Mouse (Mus musculus): Measurements from ENCODE around the gene Ucp3.
A peak's percentile ranks its signal among the peaks of the same experiment; 100 is the strongest.

Gene Ucp3

DNA sequence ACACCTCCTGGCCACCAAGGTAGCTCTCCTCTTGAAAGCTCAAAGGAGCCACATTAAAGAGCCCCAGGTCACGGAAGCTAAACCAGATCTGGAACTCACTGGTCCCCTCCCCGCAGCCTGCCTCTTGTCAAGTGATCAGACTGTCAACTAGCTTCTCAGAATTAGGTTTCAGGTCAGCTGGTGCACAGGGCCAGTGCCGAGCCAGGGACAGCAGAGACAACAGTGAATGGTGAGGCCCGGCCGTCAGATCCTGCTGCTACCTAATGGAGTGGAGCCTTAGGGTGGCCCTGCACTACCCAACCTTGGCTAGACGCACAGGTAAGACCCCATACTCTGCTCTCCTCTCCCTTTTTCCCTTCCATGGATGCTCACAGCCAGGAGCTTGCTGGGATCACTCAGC is at the start of gene Ucp3:
Ucp3 (plus strand) TSS at position 214 of the 400 bp plus-strand sequence.
- DNase-seq = no peak

DNA sequence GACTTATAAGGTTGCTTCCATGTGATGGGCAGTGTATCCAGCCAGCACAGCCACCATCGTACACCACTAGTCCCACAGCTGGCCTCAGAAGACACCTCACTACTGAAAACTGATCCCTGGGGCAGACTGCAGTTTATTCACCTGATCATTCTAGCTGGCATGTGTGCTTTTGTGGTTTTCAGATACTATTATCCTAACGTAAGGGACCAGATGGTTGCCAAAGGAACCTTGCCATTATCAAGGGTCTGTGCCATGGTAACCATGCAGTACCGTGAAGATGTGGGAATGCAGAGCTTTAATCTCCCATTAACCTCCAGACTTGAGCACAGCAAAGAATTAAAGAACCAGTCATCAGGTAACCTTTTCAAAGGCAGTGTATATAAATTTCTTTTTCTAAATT is 47.0 kb upstream of the Ucp3 start:
- no peak for DNase-seq

DNA sequence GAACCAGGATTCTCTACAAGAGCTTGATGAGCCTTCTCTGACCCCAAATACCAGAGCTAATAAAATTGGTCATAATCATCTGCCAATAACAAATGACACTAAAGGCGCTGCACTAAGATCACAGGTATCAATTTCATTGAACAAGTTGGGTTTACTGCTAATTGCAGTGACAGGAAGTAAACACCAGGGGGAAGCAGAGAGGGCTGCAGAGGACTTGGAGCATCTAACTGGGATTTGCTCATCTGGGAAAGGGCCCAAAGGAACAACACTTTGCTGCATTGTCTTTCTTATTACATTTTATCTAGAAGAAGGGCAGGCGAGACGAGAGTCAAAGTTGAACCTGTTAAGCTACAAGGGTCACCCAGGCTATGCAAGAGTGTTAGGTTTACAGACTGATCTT is 43.7 kb upstream of the Ucp3 start:
- peak; percentile 47 to 49 for DNase-seq

DNA sequence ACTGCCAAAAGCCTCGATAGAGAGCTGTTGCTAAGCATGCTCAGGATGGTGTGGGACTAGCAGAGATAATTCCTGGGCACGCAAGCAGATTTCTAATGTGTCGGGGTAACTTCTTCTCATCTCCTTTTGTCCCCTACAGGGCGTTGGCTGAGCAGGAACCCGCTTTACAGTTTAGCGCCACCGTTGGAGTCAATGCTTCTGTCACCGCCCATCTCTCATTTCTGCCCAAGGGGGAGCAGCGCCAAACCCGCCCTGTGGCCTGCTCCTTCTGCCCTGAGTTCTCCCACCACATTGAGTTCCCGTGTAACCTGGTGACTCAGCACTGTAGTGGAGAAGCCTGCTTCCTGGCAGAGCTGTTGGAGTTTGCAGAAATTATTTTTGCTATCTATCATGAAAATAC is 42.9 kb upstream of the Ucp3 start:
- no peak for DNase-seq

DNA sequence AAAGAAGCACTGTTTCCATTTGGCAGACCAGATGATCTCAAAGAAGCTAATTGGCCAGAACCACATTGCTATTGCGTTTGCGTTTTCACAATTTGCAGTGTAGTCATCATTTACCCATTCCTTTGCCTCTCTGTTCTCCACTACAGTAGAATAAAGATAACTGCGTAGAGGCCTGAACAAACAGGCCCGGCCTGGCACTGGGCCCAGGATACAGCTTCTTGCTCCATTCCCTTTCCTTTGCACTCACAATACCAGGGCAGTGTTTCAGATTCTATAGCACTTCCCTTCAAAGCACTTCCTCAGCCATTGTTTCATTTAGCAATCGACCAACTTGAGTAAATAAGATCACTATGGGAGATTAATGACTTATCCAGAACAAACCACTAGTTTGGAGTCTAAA is 41.7 kb upstream of the Ucp3 start:
- no peak for DNase-seq

DNA sequence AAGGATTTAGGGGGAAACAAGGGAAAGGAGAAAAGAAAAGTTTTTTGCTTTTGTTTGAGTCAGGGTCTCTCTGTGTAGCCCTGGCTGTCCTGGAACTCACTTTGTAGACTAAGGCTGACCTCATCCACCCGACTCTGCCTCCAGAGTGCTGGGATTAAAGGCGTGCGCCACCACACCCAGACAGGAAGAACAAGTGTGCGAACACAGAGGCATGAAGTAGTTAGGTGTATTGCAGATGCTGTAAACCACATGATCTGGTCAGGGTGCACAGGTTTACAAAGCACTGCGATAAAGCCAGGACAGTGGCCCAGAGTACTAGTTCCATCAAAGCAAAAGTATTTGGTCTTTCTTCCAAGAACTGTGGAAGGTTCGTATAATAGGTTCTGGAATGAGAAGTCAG is 39.5 kb upstream of the Ucp3 start:
- no peak for DNase-seq

DNA sequence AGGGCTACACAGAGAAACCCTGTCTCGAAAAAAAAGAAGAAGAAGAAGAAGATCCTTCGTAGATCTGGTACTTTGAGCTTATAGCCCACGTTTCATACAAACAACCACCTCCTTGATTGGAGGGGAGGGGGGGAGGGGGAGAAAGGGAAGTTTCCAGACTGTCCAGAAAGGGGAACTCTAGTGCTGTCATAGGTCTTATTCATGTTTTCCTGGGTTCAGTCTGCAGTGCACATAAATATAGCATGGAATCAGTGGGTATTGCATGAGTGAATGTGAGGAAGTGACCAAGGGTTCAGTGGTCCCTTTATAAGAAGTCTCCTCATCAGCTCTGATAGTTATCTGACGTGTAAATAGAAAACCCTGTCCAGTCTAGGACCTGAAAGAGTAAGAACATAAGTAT is 29.1 kb upstream of the Ucp3 start:
- no peak for DNase-seq

DNA sequence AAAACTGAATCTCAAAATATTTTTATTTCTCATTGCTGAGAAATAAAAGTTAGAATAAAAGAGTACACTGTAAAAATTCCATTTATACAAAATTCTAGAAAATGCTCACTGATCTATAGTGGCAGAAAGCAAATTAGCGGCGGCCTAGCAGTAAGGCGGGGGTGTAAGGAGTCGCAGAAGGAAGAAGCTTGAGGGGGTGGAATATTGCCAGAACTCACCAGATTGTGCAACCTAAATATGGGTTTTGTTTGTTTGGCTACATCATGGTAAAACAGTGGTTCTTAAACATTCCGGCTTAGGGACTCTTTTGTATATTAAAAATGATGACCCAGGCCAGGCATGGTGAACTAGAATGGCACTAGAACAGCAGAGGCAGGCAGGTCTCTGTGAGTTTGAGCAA is 26.5 kb upstream of the Ucp3 start:
- no peak for DNase-seq

DNA sequence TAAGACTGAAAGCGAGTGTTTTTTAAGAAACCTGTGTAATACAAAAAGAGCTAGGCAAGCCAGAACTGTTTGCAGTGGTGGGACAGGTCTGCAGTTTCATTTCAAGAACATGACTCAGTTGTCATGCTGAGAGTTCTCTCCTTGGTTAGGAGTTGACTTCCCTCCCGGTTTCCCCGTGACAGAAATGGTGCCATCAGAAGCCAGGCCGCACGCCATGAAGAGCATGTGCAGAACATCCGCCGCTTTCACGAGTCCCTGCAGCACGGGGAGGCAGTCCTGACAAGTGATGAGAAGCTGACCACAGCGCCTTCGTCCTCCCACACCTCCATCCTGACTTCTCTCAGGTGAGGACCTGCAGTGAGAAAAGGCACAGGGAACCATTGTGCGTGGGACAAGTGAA is 24.3 kb upstream of the Ucp3 start:
- no peak for DNase-seq

DNA sequence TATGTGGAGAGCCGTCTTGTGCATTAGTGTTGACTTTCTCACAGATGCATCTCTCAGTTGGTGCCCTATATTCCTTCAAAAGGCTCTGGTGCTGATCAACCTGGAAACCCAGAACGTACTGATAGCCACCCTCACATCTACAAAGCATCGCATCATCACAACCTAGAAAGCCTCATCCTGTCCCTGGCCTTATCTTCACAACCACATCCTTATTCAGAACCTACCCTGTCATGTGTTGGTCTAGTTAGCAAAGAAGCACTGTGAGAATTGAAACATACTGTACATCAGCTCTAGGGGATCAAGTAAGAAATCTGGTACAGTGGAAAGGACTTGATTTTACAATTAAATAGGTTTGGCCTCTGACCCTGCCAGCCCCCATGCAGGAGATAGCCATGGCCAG is 23.8 kb upstream of the Ucp3 start:
- DNase-seq = no peak

DNA sequence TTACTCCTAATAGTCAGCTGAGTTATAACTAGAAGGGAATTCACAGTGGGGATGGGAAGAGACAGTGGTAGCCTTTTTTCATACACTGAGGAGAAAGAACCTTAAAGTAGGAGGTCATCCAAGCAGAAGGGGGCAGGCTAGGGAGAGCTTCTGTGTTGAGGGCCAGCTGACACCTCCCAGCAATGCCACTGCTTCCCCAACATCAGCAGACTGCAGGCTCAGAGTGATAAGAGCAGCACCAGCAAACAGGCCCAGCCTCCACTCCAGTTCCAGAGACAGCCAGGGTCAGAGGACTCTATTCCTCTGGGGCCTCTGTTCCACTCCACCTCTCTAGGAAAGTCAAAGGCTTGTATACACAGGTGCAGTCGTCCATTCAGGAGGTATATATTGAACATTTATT is 14.6 kb upstream of the Ucp3 start:
- DNase-seq = no peak

DNA sequence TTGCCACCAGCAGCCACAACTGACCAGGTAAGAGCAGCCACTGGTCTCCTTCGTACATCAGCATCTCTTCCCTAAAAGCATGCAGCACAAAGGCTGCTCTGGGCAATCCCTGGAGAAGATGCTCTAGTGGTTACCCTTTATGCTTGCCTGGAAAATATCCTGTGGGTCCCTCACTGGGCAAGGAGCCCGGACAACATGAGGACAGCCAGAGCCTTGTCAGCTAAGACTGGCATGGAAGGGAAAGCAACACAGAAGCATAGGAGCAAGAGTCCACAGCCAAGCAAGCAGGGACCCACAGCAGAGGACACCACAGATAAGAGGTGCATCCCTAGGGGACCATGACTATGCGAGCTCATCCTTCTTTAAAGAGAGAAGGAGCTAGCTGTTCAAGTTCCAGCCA is 12.9 kb upstream of the Ucp3 start:
- no peak for DNase-seq

DNA sequence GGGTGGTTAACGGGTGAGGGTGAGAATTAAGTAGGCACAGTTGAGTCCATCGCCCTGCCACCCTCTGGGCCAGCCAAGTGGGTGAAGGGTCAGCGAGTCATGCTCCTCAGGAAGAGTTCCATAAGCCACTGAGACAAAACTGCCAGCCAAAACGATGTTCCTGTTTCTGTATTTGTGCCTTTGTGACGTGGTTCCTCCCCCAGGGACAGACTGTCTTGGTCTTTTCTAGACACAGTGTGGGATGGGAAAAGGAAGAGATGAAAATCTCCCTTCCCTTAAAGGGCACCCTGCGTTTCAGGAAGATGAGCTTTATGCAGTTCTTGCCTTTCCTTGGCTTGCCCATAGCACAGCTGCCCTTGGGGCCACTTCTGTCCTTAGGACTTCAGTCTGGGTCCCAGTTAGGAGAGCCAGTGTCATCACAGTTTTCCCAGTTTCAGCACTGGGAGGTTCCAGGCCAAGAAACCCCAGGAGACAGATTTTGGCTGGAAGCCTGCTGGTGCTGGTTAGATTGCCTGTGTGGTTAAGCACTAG is 11.1 kb upstream of the Ucp3 start:
- DNase-seq = peak; percentile 15 to 17

DNA sequence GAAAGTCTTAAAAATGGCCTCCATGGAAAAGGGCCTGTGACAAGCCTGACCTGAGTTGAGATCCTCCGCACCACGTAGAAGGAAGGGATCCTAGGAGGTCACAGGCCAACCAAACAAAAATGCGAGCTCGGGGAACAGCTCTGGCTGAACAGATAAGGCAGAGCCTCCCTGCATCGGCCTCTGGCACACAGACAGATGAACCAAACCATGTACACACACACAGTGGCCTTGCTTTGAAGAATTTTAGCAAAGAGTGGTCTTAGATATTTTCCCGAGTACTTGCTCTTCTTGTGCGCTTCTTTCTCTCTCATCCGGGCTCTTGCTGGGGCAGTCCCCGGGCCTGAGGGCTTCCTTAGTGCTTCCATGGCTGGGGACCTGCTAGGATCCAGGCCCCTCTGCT is 9.6 kb upstream of the Ucp3 start:
- no peak for DNase-seq

DNA sequence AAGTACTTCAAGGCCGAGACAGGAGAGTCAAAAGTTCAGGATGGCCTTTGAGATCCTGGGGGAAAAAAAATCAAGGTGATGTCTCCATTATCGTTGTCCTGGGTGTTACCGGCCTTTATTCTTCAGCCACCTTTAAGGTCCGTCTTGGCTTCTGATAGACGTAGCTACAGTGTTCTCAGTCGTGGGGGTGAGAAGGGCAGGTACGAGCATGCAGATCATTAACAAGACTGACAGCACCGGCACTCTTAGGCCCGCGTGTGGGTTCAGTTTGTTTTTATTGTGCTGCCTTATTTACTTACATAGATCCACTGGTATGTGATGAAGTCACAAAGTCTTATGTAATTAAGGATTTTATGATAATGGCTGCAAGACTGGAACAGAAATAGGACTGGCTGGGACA is 9.0 kb upstream of the Ucp3 start:
- DNase-seq = no peak

DNA sequence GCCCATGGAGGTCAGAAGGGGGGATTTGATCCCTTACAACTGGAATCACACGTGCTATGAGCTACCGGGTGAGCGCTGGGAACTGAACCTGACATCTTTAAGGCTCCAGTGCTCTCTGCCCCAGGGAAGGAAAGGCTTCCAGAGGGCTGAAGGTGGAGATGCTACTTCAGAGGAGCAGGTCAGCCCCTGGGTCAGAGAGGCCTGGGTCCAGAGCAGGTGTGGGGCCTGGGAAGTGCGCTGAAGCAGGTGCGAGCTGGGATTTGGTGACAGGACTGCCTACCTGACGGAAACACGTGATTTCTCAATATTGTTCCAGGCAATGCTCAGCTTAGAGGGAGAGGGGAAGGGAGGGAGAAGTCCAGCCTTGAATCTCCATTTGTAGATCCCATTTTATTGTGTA is 8.5 kb upstream of the Ucp3 start:
- no peak for DNase-seq

DNA sequence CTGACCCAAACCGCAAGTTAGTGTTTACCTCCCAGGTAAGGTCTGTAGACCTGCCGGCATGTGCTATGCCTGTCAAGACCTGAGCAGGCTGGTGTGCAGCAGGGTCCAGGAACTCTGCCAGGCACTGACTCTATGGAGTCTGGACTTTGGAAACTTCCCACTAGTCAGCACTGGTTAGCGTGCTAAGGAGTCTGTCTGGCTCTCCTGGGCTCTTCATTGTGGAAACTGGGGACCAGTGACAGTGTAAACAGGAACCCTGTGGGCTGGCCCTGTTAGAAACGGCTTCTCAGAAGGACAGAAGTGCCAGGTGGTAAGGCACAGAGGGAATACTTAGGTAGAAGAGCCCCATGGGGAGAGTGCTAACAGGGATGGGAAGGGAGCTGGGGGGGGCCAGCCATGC is 7.5 kb upstream of the Ucp3 start:
- DNase-seq = peak; percentile 16 to 17

DNA sequence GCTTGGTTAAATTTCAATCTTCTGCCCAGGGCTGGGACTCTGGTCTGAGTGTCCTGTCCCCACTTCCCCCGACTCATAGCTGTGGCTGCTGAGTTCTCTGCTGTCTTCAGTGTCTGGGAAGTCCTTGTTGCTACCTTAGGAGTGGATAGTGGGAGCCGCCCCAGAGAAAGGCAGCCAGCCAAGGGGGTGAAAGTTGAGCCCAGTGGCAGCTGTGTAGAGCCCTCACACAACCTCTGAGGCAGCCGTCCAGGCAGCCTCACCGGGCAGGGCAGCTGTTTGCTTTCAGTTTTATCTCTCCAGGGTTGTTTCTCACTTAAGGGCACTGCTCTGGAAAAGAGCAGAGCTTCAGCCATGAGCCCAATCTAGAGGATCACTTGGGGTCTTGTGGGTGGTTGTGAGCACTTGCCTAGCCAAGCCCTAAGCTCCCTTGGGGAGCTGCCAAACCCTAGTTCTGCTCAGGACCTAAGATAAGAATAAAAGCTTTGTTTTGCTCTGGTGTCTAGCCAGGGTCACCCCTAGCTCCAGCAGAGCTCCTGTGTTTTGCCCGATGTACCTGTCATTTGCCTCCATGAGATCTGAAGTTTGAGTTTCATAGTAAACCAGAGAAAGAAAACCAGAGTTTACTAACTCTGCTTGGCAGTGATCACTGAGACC is 7.0 kb upstream of the Ucp3 start:
- DNase-seq = no peak

DNA sequence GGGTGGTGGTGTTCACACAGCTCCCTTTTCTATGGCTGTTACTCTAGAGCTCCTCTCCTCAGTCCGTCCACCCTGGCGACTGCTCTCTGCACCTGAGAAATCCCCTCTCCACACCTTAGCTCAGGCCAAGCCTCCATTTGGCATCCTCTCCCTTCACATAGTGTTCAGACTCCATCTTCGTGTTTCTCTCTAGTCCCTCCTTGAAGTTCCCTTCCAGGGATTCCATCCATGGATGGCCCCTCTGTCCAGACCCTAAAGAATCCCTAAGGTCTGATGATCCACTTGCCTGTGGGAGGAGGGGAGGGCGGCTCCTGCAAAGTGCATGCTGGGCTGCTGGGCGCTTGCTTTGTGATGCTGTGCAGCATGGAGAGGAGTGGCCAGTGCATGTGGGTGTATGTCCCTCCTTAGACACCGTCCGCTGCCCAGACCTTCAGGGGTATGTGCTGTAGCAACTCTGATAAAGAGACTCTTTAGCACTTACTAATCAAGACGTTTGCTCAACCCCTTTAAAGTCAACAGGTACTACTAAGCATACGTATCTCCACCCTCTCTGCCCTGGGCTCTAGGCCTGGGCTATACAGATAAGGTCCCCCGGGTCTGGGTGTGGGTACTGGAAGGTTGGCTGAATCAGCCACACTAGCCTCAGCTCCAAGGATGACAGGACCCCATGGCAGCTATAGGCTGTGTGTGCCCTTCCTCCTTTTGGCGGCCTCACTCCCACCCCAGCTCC is 5.8 kb upstream of the Ucp3 start:
- DNase-seq = no peak

DNA sequence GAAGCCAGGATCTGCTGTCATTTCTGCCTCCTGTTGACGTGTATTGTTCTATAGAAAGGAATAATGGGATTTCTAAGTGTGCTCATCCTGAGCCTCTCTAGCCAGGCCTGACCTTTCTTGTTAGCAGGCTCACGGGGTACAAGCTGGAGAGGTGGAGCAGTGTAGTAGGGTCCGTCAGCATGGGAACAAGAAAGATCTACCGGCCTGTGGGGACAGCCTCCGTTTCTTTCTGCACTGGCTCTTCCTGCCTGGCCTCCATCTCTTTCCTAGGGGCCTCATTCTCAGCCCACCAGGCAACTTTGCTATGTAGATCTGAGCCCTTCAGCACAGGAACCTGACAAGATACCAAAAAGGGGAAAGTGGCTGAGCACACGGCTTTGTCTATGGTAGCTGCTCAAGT is 4.0 kb upstream of the Ucp3 start:
- no peak for DNase-seq

DNA sequence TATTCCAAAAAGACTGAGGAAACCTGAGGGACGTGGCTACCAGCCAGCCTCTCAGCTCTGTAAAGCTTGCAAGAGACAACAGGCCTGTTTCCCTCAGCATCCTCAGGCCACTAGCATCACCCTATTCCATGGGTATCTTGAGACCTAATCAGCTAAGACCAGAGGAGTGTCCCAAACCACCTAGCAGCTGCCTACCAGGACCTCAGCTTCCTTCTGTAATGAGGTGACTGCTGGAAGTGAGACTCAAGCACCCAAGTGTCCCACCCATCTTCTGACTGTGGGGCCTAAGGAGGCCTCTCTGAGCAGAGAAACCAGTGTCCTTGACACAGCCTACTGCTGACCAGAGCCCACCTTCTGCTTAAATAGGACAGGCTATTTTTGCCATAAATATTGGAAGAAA is 3.3 kb upstream of the Ucp3 start:
- no peak for DNase-seq

DNA sequence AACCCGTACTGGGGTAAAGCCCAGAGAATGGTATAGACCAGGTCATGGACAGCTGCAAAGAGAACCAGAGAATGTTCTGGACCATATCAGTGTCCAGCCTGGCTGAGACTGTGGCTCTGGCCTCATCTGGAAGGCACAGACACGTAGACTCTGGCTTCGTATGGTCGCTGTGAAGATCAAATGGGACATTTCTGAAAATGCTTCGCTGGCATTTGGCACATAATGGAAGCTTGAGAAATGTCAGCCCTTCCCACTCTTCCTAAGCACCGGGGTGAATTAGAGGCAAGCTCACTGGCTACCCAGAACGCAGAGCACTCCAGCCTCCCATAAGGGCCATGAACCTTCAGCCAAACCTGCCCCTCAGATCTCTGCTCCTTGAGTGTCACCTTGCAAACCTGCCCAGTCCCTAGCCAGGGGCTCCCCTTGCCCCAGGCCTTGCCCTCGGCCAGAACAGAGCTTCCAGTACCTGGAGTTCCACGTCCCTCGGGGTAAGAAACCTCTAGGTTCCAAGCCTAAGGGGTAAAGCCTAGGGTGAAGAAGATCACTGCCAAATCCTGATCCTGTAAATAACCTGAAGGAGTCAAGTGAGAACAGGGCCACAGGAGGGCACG is 1.9 kb upstream of the Ucp3 start:
- no peak for DNase-seq

DNA sequence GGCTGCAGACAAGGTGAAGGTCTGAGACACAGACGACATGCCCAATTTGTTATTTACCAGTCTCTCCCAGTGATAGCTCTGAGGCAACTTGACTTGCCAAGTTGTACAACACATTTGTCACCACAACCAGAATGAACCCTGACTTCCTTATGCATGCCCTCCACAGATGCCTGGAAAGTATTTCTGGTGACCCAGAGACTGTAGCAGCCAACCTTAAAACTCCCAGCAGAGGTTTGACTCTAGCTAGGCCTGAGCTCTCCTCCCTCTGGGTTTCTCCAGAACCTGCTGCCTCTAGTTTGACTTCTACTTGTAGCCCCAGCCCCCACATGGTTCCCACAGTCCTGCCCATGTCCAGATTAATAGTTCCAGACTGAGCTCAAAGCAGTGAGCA is 1.4 kb upstream of the Ucp3 start:
- DNase-seq = no peak

DNA sequence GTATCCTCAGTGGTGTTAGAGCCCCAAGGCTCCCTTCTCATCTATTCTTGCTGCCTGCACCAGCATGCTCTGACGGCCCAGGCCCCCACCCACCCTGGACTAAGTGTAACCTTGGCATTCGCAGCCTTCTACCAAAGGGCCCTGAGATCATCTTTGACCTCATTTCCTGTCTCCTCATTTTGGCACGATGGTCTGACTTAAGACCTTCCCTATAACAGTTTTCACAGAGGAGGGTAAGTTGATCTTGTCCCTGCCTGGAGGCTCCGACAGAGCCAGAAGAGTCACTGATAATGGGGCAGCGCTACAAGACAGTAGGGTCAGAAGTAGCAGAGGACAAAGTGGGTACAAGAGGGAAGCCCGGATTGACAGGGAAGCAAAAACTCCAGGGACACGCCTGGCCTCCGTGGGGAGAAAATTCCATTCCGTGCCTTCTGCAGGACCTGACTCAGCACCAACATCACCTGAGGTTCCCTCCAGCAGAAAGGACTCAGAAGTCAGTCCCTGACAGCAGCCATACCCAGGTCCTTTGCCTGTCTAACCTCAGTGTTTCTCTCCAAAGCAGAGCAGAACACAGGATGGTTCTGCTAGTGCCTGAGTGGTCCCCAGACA is 1.2 kb downstream of the Ucp3 start:
- no peak for DNase-seq
